Mouse (Mus musculus): ENCODE measurements at regions not wholly inside any gene's neighbourhood (a gene's known extent, or its start where the extent isn't known, plus 50 kb on each side); places are given as distances from the start of the nearest gene placed in this dataset.

- TF ChIP-seq POLR2A (IDR thresholded peaks at IDR 0.05; ENCODE audit: insufficient read depth, low read length) = no peak
- TF ChIP-seq EP300 (IDR thresholded peaks at IDR 0.05; ENCODE audit: insufficient read depth, low read depth, low read length) = 0 out of 2 replicates have a peak, but pooled peaks have one; percentile 35
- TF ChIP-seq CTCF (IDR thresholded peaks at IDR 0.05; ENCODE audit: low read depth, low read length) = no peak
These were observed 104.7 kb upstream of the Mafb start for GRCm38 (mm10) chr2:160471561-160471960.
